Mouse (Mus musculus) heart, adult 8-10 months (tissue): ENCODE measurements around the gene Myo10. TPM values are rescaled to one million over a fixed set of nuclear protein-coding genes. Genes with fewer than 3 reads are reported as not detected.
A peak's percentile ranks its signal among the peaks of the same experiment; 100 is the strongest.
"Not testable (repeated sequence)": the region's sequence is repeated elsewhere in the genome, so short reads cannot be mapped to it uniquely, and the experiment has no call there.

ENCODE experiments used
- DNase-seq: peaks from one replicate; pipeline ENCODE4 v3.0.0; 2022; ENCODE audit warnings: low spot score
- total RNA-seq, 4 experiments: library from RNA; stranded (reverse); gene quantifications; 2 replicates each; pipeline ENCODE4 v1.2.4; 2022

The Myo10 gene
- total RNA-seq, 4 experiments from 2014 or later, result 71.7 to 84.5 (median 73.3) TPM

- DNase-seq, result no peak
Observed at GRCm38 (mm10) chr15:25690066-25690745, 67.9 kb downstream of the Myo10 start.

- no peak for DNase-seq
Observed at GRCm38 (mm10) chr15:25690746-25691105, 68.4 kb downstream of the Myo10 start.

GRCm38 (mm10) chr15:25692254-25692950 is 70.1 kb downstream of the Myo10 start:
- no peak for DNase-seq

DNA sequence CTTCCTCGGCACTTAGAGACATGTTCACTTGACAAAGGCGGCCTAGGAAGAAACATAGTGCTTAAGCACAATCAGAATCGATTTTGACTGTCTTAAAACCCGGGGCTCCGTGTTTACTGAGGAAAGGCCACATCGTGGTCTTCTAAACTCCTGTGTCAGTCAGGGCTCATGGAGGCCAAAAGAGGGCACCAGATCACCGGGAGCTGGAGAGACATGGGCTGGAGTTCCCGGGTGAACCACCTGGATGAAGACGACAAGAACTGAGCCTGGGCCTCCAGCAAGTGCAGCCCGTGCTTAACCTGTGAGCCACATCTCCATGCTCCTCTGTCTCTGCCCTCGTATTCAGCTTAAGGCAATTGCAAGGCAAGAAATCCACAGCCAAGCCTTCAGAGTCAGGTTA is 71.4 kb downstream of the Myo10 start:
- no peak for DNase-seq

- DNase-seq, result no peak
Observed at GRCm38 (mm10) chr15:25694749-25695148, 72.4 kb downstream of the Myo10 start.

DNA sequence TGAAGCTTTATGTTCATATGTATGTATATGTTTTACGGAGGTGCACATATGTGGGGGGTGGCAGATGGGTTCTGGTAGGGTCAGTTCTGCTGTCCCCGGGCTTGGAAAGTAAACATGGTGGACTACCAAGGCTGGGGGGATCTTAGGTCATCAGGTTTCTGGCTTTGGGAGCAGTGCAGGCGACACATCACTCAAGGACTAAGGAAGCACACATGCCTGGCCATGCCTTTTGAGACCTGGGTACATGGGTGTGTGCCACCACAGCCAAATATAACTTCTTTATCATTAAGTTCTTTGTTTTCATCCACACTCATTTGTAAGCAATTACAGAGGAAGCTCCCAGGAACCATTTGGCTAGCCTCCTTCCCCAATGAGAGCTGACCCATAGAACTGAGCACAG is 72.9 kb downstream of the Myo10 start:
- DNase-seq, result no peak

DNA sequence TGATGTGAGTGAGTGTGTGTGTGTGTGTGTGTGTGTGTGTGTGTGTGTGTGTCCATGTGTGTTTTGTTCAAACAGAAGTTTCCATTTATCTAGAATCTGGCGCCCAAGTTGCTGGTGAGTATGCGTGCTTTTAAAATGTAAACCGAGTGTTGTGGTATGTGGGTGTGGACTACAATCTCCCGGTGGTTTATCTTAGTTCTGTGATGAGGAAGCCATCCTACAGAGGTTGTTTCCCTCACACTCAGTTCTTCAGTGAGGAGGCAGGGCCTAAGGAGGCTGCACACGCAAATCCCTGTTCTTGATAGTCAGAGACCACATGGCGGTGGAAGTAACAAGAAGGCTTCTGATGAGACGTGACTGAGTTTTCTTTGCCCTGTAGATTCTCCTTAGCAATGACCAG is 73.6 kb downstream of the Myo10 start:
- DNase-seq, result no peak

DNA sequence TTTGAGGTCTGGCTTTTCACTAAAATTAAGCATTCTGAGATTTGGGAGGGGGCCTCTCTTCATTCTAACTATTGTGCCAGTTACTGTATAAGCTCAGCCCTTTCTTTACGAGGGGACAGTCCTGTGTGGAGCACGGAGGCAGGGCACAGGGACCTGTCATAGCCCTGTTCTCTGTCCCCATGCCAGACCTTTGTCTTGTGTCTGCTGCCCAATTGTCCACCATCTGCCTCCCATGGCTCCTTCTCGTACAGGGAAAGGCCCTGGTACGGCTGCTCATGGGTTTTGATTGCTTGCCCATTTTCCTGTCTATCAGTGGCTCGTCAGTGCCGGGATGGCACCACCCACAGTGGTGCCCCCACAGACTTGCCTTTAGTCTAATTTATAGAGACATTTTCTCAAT is 74.3 kb downstream of the Myo10 start:
- DNase-seq, result no peak

DNA sequence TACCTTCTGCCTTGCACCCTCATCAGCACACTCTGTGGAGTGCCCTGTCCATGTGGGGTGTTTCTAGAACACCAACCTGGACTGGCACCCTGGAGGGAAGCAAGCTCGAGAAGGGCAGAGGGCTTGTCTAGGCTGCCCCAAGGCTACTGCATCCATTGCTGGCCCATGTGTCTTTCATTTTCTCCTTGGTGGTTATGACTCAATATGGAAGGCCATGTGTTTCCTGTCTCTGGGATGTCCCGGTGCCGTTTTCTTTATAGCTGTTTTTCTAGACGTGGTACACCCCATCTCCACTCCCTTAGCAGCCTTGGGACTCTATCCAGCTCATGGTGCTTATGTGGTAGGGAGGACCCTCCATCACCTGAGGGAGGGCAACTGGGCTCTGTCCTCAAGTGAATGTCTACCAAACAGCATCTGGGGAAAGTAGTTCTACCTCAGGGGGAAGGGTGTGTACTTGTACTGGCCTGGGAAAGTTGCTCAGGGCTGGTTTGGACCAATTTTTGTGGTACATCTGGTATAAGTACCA is 76.8 kb downstream of the Myo10 start:
- no peak for DNase-seq

DNA sequence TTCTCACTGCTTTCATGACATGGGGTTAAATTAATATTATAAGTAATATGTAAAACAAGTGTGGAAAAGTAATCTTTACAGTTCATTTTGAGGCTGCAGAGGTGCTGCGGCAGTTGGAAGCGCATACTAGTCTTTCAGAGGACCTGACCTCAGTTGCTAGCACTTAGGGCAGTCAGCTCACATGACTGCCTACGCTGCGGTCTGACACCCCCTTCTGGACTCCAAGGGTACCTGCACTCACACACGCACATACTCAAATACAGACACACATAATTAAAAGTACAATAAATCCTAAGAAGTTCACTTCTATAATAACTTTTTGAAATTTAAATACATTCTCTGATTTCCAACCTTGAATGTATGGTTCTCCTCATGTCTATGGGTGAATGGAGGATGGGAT is 80.3 kb downstream of the Myo10 start:
- no peak for DNase-seq

- no peak for DNase-seq
Observed at GRCm38 (mm10) chr15:25704809-25705585, 82.7 kb downstream of the Myo10 start.

GRCm38 (mm10) chr15:25706874-25707554 is 84.7 kb downstream of the Myo10 start:
- no peak for DNase-seq

- no peak for DNase-seq
Observed at GRCm38 (mm10) chr15:25707891-25708290, 85.6 kb downstream of the Myo10 start.

GRCm38 (mm10) chr15:25710876-25711275 is 88.6 kb downstream of the Myo10 start:
- DNase-seq, result no peak

DNA sequence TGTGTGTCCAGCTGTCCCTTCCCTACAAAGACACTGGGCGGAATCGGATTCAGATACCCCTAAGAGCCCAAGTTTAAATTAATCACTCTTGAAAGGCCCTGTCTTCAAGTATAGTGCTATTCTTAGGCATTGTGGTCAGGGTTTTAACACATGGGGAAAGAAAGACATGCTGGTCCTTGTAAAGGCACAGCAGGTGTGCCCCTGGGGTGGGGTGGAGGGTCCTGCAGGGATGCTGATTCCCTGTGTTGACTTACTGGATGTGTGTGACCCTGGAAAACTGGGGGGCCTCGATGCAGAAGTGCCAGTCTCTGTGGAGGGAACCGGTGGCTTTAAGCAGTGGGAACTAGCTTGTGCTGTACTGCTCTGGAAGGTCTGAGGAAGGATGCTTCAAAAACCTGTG is 90.6 kb downstream of the Myo10 start:
- no peak for DNase-seq

DNA sequence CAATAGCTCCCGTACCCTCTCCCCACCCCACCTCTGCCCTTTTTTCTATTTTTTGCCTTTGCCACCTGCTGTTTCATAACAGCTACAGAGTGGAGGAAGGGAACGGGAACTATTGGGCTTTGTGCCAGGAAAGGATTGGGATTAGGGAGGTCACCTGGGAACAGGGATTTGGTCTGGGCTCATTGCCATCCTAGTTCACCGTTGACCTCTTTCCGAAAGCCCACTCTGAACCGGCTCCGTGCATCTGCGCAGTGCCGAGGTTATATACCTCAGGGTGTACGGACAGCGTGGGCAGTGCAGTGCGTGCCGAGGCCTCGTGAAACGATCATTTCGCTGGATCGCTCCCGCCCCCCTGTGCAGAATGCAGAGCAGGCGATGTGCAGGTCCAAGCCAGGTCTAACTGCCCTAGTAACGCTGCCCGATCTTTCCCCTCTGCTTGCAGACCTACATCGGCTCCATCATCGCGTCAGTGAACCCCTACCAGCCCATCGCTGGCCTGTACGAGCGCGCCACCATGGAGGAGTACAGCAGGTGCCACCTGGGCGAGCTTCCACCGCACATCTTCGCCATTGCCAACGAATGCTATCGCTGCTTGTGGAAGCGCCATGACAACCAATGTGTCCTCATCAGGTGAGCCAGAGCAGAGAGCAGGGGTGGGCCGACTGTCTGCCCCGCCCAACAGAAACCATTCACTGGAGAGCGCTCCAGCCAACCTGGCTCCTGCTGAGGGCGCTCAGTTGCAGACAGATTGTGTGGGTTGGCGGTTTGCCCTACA is 91.4 kb downstream of the Myo10 start:
- no peak for DNase-seq

DNA sequence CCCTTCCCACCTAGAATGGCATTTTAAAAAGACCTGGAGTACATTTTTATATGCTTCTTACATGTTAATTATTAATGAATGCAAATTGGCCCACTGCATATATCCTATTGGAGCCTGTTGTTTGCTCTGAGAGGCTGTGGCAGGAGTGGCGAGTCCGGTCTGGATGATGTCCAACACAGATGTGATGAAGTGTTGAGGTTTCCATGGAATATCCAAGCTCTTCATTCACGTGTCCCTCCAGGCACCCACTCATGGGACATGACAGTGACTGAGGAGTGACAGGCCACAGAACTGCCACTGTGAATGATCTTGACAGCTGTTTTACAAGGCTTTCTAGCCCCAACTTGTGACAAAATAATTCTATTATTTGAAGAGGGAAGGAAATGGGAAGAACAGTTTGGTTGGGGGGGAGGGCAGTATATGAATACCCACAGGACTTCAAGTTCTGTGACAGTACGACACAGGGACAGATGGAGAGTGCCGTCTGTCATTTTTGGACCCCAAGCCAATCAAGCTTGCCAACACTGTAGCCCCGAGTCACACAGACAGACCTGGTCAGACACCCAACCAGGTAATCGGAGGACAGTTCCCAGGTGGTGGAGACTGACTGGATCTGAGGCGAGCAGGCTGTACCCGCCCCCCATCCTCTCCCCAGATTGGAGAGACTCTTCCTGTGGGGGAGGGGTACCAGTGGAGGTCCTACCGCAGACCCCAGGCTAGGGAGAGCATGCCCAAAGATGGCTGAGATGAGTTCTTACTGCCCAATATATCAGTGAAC is 93.1 kb downstream of the Myo10 start:
- no peak for DNase-seq

DNA sequence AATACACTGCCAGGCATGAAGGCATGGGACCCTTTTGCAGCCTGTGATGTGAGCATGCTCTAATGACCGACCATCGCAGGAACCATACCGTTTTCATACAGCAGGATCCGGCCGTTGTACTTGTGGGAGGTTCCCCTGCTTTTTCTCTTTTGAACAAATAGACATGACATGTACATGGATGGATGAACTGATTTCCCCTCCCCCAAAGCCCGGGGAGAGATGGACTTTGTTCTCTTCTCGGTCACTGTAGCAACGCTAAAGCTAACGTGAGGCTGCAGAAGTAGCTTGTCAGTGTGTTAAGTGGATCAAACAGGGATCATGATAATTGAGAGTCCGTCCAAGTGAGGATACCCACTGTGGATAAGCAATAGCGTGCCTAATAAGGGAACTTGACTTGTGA is 93.7 kb downstream of the Myo10 start:
- no peak for DNase-seq

GRCm38 (mm10) chr15:25717006-25717405 is 94.7 kb downstream of the Myo10 start:
- peak; percentile 82 for DNase-seq

DNA sequence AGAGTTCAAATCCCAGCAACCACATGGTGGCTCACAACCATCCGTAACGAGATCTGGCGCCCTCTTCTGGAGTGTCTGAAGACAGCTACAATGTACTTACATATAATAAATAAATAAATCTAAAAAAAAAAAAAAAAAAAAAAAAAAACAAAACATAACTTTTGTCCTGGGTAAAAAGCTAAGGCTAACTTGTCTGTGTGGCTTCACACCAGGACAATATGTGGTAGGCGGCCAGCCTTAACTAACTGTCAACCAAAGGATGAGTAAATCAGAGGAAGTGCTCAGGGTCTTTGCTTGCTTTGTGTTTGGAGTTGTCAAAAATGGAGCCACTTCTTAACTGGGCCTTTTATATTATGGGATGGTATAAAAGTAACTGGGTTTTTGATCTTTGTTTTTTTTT is 95.8 kb downstream of the Myo10 start:
- DNase-seq, result not testable (repeated sequence)
